ENCODE assay signal across 19 mouse cellular contexts in genomic region chr13:51499769-51500168, GRCm38 (mm10).
"Had no signal": no experiment of that assay in that cellular context is flagged by ENCODE, and none has a peak within 500 bp of the region (broad histone marks: within the 10 kb centered on the region; RNA-seq: fewer than 3 reads in every experiment).

No protein-coding gene starts in this region.

- H3K4me3 ChIP-seq: kidney, embryonic 15.5 days; limb, embryonic 10.5 days; limb, embryonic 13.5 days; liver, embryonic 12.5 days; liver, embryonic 15.5 days; lung, embryonic 15.5 days; megakaryocyte, embryonic 14.5 days; neural tube, embryonic 12.5 days; neural tube, embryonic 15.5 days had no signal

- H3K36me3 ChIP-seq: kidney, embryonic 15.5 days; limb, embryonic 10.5 days; limb, embryonic 13.5 days; liver, embryonic 12.5 days; liver, embryonic 15.5 days; lung, embryonic 15.5 days; neural tube, embryonic 12.5 days; neural tube, embryonic 15.5 days had no signal

- H3K9ac ChIP-seq: kidney, embryonic 15.5 days; limb, embryonic 13.5 days; liver, embryonic 12.5 days; liver, embryonic 15.5 days; lung, embryonic 15.5 days; neural tube, embryonic 12.5 days; neural tube, embryonic 15.5 days had no signal

- DNase-seq: kidney, postnatal 10 days; kidney, postnatal 36 days; liver; lung, adult 18-20 months; lung, postnatal 10 days; lung, postnatal 36 days; midbrain, embryonic 14.5 days; thymus, adult 18-20 months; thymus, postnatal 36 days had no signal

- ATAC-seq: liver, embryonic 12.5 days had no signal

- H3K9me3 ChIP-seq: kidney, embryonic 15.5 days; limb, embryonic 10.5 days; limb, embryonic 13.5 days; liver, embryonic 12.5 days; liver, embryonic 15.5 days; lung, embryonic 15.5 days; megakaryocyte, embryonic 14.5 days; neural tube, embryonic 12.5 days; neural tube, embryonic 15.5 days had no signal

- H3K27me3 ChIP-seq: kidney, embryonic 15.5 days; limb, embryonic 13.5 days; liver, embryonic 12.5 days; liver, embryonic 15.5 days; lung, embryonic 15.5 days; megakaryocyte, embryonic 14.5 days; neural tube, embryonic 12.5 days; neural tube, embryonic 15.5 days had no signal

- H3K4me2 ChIP-seq: kidney, embryonic 15.5 days; limb, embryonic 13.5 days; liver, embryonic 12.5 days; liver, embryonic 15.5 days; lung, embryonic 15.5 days; midbrain, embryonic 11.5 days; neural tube, embryonic 12.5 days; neural tube, embryonic 15.5 days had no signal

- H3K4me1 ChIP-seq: kidney, embryonic 15.5 days; limb, embryonic 10.5 days; limb, embryonic 13.5 days; liver, embryonic 12.5 days; liver, embryonic 15.5 days; lung, embryonic 15.5 days; megakaryocyte, embryonic 14.5 days; neural tube, embryonic 12.5 days; neural tube, embryonic 15.5 days had no signal

- H3K27ac ChIP-seq: kidney, embryonic 15.5 days; limb, embryonic 10.5 days; limb, embryonic 13.5 days; liver, embryonic 12.5 days; liver, embryonic 15.5 days; lung, embryonic 15.5 days; neural tube, embryonic 12.5 days; neural tube, embryonic 15.5 days had no signal
